Mouse (Mus musculus) myocyte (in vitro differentiated cells): ENCODE measurements around the gene Gcm1. TPM values are rescaled to one million over a fixed set of nuclear protein-coding genes. Genes with fewer than 3 reads are reported as not detected.

Experiments
- H3K27me3 ChIP-seq: one replicate; pipeline ENCODE4 v1.6.1; 2011; ENCODE audit not compliant: control insufficient read depth, insufficient read depth, insufficient read length
- H3K36me3 ChIP-seq: one replicate; pipeline ENCODE4 v1.6.1; 2011; ENCODE audit not compliant: control insufficient read depth, insufficient read depth
- H3K4me2 ChIP-seq: one replicate; pipeline ENCODE4 v1.6.1; 2011; ENCODE audit warnings: low read depth, control low read depth
- H3K4me3 ChIP-seq: one replicate; pipeline ENCODE4 v1.5.1; 2011; ENCODE audit warnings: mild to moderate bottlenecking, control low read depth, moderate library complexity
- H3K79me2 ChIP-seq: one replicate; pipeline ENCODE4 v1.6.1; 2011; ENCODE audit not compliant: control insufficient read depth, insufficient read depth
- H3ac ChIP-seq: one replicate; pipeline ENCODE4 v1.6.1; 2011; ENCODE audit not compliant: control insufficient read depth, insufficient read length
- CEBPB ChIP-seq: IDR thresholded peaks from 2 replicates; pipeline ENCODE4 v1.6.1; 2011; ENCODE audit warnings: mild to moderate bottlenecking, moderate library complexity; ENCODE audit not compliant: poor library complexity, insufficient read depth, severe bottlenecking
- E2F4 ChIP-seq: IDR thresholded peaks from one replicate; pipeline ENCODE4 v1.6.1; 2011; ENCODE audit warnings: mild to moderate bottlenecking, control low read depth, moderate library complexity; ENCODE audit not compliant: insufficient read depth
- MAX ChIP-seq: IDR thresholded peaks from one replicate; pipeline ENCODE4 v1.6.1; 2011; ENCODE audit warnings: low read depth, mild to moderate bottlenecking, control low read depth
- MYOD1 ChIP-seq, 3 experiments: IDR thresholded peaks; one replicate each; pipeline ENCODE4 v1.6.1; 2011; ENCODE audit warnings: control low read depth in 2 of 3, low read depth in 2 of 3, mild to moderate bottlenecking in 2 of 3, moderate library complexity in 1 of 3; ENCODE audit not compliant: insufficient read length in 2 of 3, control insufficient read depth in 1 of 3
- MYOG ChIP-seq, 3 experiments: IDR thresholded peaks; one replicate each; pipeline ENCODE4 v1.6.1; 2011; ENCODE audit warnings: control low read depth in 2 of 3, low read depth in 2 of 3, mild to moderate bottlenecking in 2 of 3; ENCODE audit not compliant: insufficient read length in 2 of 3, control insufficient read depth in 1 of 3, insufficient read depth in 1 of 3
- POLR2A ChIP-seq: IDR thresholded peaks from one replicate; pipeline ENCODE4 v1.6.1; 2011; ENCODE audit warnings: low read depth, mild to moderate bottlenecking, control low read depth, moderate library complexity; ENCODE audit not compliant: insufficient read length
- POLR2AphosphoS2 ChIP-seq: IDR thresholded peaks from one replicate; pipeline ENCODE4 v1.6.1; 2011; ENCODE audit warnings: low read depth, control low read depth; ENCODE audit not compliant: insufficient read length
- REST ChIP-seq: IDR thresholded peaks from one replicate; pipeline ENCODE4 v1.6.1; 2011; ENCODE audit warnings: mild to moderate bottlenecking, control low read depth, moderate library complexity; ENCODE audit not compliant: insufficient read depth, insufficient read length
- SRF ChIP-seq: IDR thresholded peaks from one replicate; pipeline ENCODE4 v1.6.1; 2011; ENCODE audit warnings: low read depth; ENCODE audit not compliant: control insufficient read depth, insufficient read length
- TCF12 ChIP-seq: IDR thresholded peaks from one replicate; pipeline ENCODE4 v1.6.1; 2011; ENCODE audit warnings: mild to moderate bottlenecking, control low read depth; ENCODE audit not compliant: poor library complexity, insufficient read depth, severe bottlenecking
- TCF3 ChIP-seq: IDR thresholded peaks from one replicate; pipeline ENCODE4 v1.6.1; 2011; ENCODE audit warnings: low read depth, control low read depth; ENCODE audit not compliant: insufficient read length
- USF1 ChIP-seq: IDR thresholded peaks from one replicate; pipeline ENCODE4 v1.6.1; 2011; ENCODE audit warnings: low read depth, mild to moderate bottlenecking, control low read depth, moderate library complexity
- polyA plus RNA-seq: library from polyadenylated mRNA; unstranded; fragments of >200 nt; fragmentation: generic; extraction: Trizol; gene quantifications from one replicate; pipeline ENCODE4 v1.2.1, GENCODE M21; 2012; ENCODE audit warnings: missing spikeins

Gene Gcm1
- not detected for polyA plus RNA-seq

DNA sequence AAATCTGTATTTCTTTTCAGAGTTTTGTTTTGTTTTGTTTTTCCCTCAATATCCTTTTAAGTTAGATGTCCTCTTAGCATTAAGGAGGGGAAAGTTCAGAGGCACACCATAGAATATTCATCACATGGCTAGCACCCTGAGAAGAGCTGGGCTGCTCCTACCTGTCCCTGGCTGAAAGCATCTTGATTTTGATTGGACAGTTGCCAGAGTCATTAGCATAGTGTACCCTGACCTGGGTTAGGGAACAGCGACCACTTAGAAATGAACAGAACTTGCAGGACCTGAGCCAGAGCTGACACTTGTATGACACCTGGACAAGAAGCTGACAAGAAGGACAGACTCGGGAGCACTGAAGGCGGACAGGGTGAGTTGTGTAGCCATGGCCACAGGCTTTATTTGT, at the start of gene Gcm1:
TSS of gene Gcm1 (plus strand) at position 248 of the 400 bp plus-strand sequence.
- no peaks in the 10 kb centered on the region for H3K36me3 ChIP-seq
- H3K79me2 ChIP-seq: no peaks in the 10 kb centered on the region
- no peak for TF ChIP-seq MAX
- TF ChIP-seq MYOD1 (IDR thresholded peaks at IDR 0.05; ENCODE audit: control insufficient read depth in 1 of 3, insufficient read length in 2 of 3, low read depth in 2 of 3): no peak
- TF ChIP-seq SRF: no peak
- no peak for TF ChIP-seq REST
- TF ChIP-seq TCF12: no peak
- TF ChIP-seq USF1: no peak
- TF ChIP-seq POLR2A: no peak
- TF ChIP-seq E2F4: no peak
- no peak for TF ChIP-seq CEBPB
- no peak for TF ChIP-seq MYOG (IDR thresholded peaks at IDR 0.05; ENCODE audit: control insufficient read depth in 1 of 3, insufficient read depth in 1 of 3, insufficient read length in 2 of 3, low read depth in 2 of 3)
- TF ChIP-seq TCF3: no peak
- no peak for TF ChIP-seq POLR2AphosphoS2
- H3K4me3 ChIP-seq: no peak within 1 kb of the TSS
- no peak within 1 kb of the TSS for H3ac ChIP-seq
- no peaks in the 10 kb centered on the region for H3K27me3 ChIP-seq
- no peak within 1 kb of the TSS for H3K4me2 ChIP-seq

DNA sequence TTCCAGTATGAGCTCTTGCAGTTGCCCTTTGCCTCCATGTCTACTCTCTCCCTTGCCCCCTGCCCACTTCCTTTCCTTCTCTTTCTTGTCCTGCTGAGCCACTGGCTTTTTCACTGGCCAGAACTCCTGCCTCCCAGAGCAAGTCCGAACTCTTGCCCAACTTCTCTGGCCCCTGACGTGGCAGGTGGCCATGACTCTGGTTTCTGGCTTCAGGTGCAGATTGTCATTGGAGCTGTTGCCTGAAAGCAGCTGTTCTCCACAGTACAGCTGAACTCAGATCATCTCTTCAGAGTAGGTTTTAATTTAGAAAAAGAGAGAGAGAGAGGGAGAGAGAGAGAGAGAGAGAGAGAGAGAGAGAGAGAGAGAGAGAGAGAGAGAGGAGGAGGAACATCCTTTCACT, 48.4 kb upstream of the Gcm1 start:
- TF ChIP-seq POLR2AphosphoS2 (no peak), E2F4 (no peak), USF1 (no peak), SRF (no peak), MYOD1 (IDR thresholded peaks at IDR 0.05; ENCODE audit: control insufficient read depth in 1 of 3, insufficient read length in 2 of 3, low read depth in 2 of 3) (peak; percentile 60 to 81 (median 65)), CEBPB (0 out of 2 replicates have a peak, but pooled peaks have one; percentile 28), MYOG (IDR thresholded peaks at IDR 0.05; ENCODE audit: control insufficient read depth in 1 of 3, insufficient read depth in 1 of 3, insufficient read length in 2 of 3, low read depth in 2 of 3) (peak; percentile 40 to 78 (median 41)), MAX (no peak), POLR2A (no peak), REST (no peak), TCF12 (peak; percentile 30), TCF3 (peak; percentile 8)
- no peaks in the 10 kb centered on the region for H3K36me3 ChIP-seq
- no peaks in the 10 kb centered on the region for H3K79me2 ChIP-seq
- peak overlapping the region; percentile 18 for H3K4me2 ChIP-seq
- no peaks in the 10 kb centered on the region for H3K27me3 ChIP-seq
- no peak overlapping the region for H3K4me3 ChIP-seq
- H3ac ChIP-seq: no peak overlapping the region

DNA sequence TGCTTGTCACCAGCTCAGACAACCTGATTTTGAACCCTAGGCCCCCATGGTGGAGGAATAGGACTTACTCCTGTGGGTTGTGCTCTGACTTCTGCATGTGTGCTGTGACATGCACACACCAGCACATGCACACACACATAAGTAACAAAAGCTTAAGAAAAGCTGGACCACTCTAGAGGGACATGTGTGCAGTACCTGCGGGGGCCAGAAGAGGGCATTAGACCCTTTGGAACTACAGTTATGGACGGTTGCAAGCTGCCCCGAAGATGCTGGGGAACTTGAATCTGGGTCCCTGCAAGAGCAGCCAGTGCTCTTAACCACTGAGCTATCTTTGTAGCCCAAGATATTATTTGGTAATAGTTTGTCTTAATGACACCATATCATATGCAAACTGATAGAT, 46.2 kb upstream of the Gcm1 start:
- no peak overlapping the region for H3K4me3 ChIP-seq
- H3ac ChIP-seq: no peak overlapping the region
- TF ChIP-seq SRF (no peak), POLR2A (no peak), USF1 (no peak), POLR2AphosphoS2 (no peak), E2F4 (no peak), CEBPB (no peak), MAX (no peak), MYOD1 (IDR thresholded peaks at IDR 0.05; ENCODE audit: control insufficient read depth in 1 of 3, insufficient read length in 2 of 3, low read depth in 2 of 3) (no peak)
- H3K4me2 ChIP-seq: no peak overlapping the region
- H3K79me2 ChIP-seq: no peaks in the 10 kb centered on the region
- H3K36me3 ChIP-seq: no peaks in the 10 kb centered on the region
- H3K27me3 ChIP-seq: no peaks in the 10 kb centered on the region

DNA sequence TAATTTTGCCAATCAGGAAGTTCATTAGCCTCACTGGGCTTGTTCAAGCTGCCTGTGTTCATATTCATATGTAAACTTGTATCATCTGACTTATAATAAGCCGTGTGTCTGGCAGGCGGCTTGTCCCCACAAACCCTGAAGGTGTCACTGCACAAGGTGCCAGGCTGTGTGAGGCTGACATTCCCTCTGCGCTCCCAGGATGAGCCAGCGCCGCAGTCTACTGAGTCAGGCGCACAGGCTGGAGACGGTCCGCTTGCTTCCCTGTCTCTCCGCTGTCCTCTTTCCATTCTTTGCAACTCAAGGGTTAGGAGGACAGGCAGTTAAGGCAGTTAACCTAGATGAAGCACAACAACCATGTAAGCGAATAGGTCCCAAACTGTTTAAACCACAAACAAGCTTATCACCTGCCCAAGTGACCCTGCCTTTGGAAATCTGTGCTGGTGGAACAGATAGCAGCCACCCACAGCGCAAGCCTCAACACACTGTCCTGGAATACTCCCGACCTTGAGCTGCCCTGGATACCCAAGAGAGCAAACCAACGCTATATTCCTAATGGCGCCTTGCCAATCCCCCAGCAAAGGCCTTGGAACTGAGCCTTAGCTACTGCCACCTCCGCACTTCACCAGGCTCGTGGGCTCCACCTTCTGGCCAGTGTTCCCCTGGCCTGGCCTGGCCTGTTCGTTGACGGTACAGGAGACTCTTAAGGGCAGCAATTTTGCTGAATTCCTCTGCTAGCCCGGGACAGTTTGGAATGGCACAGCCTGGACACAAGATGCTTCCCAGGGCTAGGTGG, 45.3 kb upstream of the Gcm1 start:
- H3K79me2 ChIP-seq: no peaks in the 10 kb centered on the region
- no peaks in the 10 kb centered on the region for H3K27me3 ChIP-seq
- H3ac ChIP-seq: no peak overlapping the region
- TF ChIP-seq TCF12 (no peak), MAX (no peak), REST (no peak), USF1 (no peak), TCF3 (no peak), E2F4 (no peak), SRF (no peak), CEBPB (no peak), POLR2A (no peak)
- no peak overlapping the region for H3K4me2 ChIP-seq
- no peaks in the 10 kb centered on the region for H3K36me3 ChIP-seq
- no peak overlapping the region for H3K4me3 ChIP-seq
